Mouse (Mus musculus) neural tube, embryonic 11.5 days (tissue): Measurements from ENCODE around the gene Gm17387. TPM values are rescaled to one million over a fixed set of nuclear protein-coding genes. Genes with fewer than 3 reads are reported as not detected.

Experiments
- ATAC-seq: fragments of 200-750 bp; cut with Nextera tagmentation; 2 replicates; pipeline ENCODE4 v1.8.0; 2017; ENCODE audit warnings: moderate number of reproducible peaks, mild to moderate bottlenecking, moderate TSS enrichment, moderate library complexity; ENCODE audit not compliant: insufficient read depth, low FRiP score, low TSS enrichment
- DNase-seq: peaks from one replicate; pipeline ENCODE4 v3.0.0-alpha.2; 2015; ENCODE audit warnings: low spot score
- H3K27ac ChIP-seq: fragments of 300-500 bp; sonication (generic); 2 replicates; pipeline ENCODE4 v1.5.1; 2014; ENCODE audit warnings: low read depth, mild to moderate bottlenecking, low read length
- H3K27me3 ChIP-seq: fragments of 300-500 bp; sonication (generic); 2 replicates; pipeline ENCODE4 v1.6.1; 2014; ENCODE audit warnings: mild to moderate bottlenecking, low read length, mixed read lengths; ENCODE audit not compliant: control insufficient read depth, insufficient read depth
- H3K36me3 ChIP-seq: fragments of 300-500 bp; sonication (generic); 2 replicates; pipeline ENCODE4 v1.6.1; 2014; ENCODE audit warnings: mild to moderate bottlenecking, low read length, moderate library complexity, mixed read lengths; ENCODE audit not compliant: control insufficient read depth, insufficient read depth
- H3K4me1 ChIP-seq: fragments of 300-500 bp; sonication (generic); 2 replicates; pipeline ENCODE4 v1.6.1; 2014; ENCODE audit warnings: low read length, mixed read lengths; ENCODE audit not compliant: control insufficient read depth, insufficient read depth
- H3K4me2 ChIP-seq: fragments of 300-500 bp; sonication (generic); 2 replicates; pipeline ENCODE4 v1.6.1; 2014; ENCODE audit warnings: low read depth, mild to moderate bottlenecking, moderate library complexity
- H3K4me3 ChIP-seq: fragments of 300-500 bp; sonication (generic); 2 replicates; pipeline ENCODE4 v1.5.1; 2014; ENCODE audit warnings: low read depth, low read length
- H3K9ac ChIP-seq: fragments of 300-500 bp; sonication (generic); 2 replicates; pipeline ENCODE4 v1.6.1; 2014; ENCODE audit warnings: mild to moderate bottlenecking, low read length
- H3K9me3 ChIP-seq: fragments of 300-500 bp; sonication (generic); 2 replicates; pipeline ENCODE4 v1.6.1; 2016; ENCODE audit warnings: low read length; ENCODE audit not compliant: control insufficient read depth
- WGBS: fragments of 180-500 bp; shearing (Covaris S2); extraction: QIAGEN DNeasy Blood & Tissue Kit; methylation state at CpG from one replicate; pipeline ENCODE4 v1.1.7; 2014; 5-methylcytosine and 5-hydroxymethylcytosine counted together
- polyA plus RNA-seq: library from polyadenylated mRNA; unstranded; fragments of >200 nt; fragmentation: Nextera tagmentation; extraction: Ambion mirVana; gene quantifications from 2 replicates; pipeline ENCODE4 v1.2.1, GENCODE M21; 2014

Gm17387 gene
- polyA plus RNA-seq, 1 experiment from 2014 or later, result not detected

DNA sequence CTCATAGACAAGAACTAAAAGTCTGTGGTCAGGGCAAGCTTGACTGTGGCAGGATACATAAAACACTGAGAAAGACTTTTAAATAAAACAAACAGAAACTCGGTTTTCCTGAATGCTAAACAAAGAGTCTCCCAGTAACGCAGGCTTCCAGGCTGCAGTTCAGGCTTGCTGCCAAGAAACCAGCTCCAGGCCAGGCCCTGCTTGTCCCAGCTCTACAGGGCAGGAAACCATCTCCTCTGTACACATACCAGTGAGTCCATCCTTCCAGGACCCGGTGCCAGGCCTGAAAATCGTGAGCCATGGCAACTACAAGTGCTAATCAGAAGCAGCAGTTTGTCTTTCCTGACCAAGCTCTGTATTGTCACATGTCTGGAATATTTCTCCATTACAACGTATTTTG, 12.7 kb downstream of the Gm17387 start:
- Histone ChIP-seq H3K4me1 (no peaks in the 10 kb centered on the region), H3K27ac (no peak overlapping the region), H3K36me3 (no peaks in the 10 kb centered on the region), H3K27me3 (no peaks in the 10 kb centered on the region), H3K4me2 (no peak overlapping the region), H3K9ac (no peak overlapping the region), H3K9me3 (no peaks in the 10 kb centered on the region), H3K4me3 (no peak overlapping the region)
- DNase-seq (no peak), ATAC-seq (no peak)
- 39% methylated on average over 5 of the region's 5 CpGs for WGBS

DNA sequence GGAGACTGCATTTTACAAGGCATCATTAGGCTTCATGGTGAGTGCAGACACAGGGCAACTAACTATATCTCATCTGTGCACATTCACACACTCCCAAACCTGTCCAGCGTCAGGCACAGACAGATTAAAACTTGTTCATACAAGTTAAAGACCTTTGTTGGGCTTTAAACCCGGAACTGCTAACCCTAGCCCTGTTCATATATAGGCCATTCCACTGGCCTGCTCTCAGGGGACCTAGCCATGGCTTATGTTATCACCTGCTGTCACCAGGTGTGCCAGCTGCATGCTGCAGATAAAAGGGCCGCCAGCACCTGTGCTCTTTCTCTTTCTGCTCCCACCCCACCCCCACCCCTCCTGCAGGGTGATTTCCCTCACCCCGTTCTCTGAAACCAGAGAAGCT, 13.6 kb downstream of the Gm17387 start:
- no peak overlapping the region for H3K27ac ChIP-seq
- ATAC-seq (no peak), DNase-seq (no peak)
- no peaks in the 10 kb centered on the region for H3K36me3 ChIP-seq
- no peak overlapping the region for H3K9ac ChIP-seq
- peaks cover 5% of the 10 kb centered on the region; the same call in 1 of the 2 replicates for H3K4me1 ChIP-seq
- H3K9me3 ChIP-seq, result no peaks in the 10 kb centered on the region
- H3K27me3 ChIP-seq, result no peaks in the 10 kb centered on the region
- H3K4me2 ChIP-seq, result no peak overlapping the region
- WGBS, result 59% methylated on average over 4 of the region's 4 CpGs
- H3K4me3 ChIP-seq, result no peak overlapping the region

- ATAC-seq, result 0 out of 2 replicates have a peak, but pooled peaks have one; percentile 1
- Histone ChIP-seq H3K27me3 (no peaks in the 10 kb centered on the region), H3K4me2 (no peak overlapping the region), H3K36me3 (no peaks in the 10 kb centered on the region), H3K27ac (no peak overlapping the region), H3K9me3 (no peaks in the 10 kb centered on the region), H3K4me1 (peaks cover 8% of the 10 kb centered on the region; the same call in 1 of the 2 replicates), H3K9ac (no peak overlapping the region), H3K4me3 (no peak overlapping the region)
- WGBS, result 78% methylated on average over 6 of the region's 6 CpGs
- no peak for DNase-seq
Observed at GRCm38 (mm10) chr7:141046931-141047580, 18.1 kb downstream of the Gm17387 start.

DNA sequence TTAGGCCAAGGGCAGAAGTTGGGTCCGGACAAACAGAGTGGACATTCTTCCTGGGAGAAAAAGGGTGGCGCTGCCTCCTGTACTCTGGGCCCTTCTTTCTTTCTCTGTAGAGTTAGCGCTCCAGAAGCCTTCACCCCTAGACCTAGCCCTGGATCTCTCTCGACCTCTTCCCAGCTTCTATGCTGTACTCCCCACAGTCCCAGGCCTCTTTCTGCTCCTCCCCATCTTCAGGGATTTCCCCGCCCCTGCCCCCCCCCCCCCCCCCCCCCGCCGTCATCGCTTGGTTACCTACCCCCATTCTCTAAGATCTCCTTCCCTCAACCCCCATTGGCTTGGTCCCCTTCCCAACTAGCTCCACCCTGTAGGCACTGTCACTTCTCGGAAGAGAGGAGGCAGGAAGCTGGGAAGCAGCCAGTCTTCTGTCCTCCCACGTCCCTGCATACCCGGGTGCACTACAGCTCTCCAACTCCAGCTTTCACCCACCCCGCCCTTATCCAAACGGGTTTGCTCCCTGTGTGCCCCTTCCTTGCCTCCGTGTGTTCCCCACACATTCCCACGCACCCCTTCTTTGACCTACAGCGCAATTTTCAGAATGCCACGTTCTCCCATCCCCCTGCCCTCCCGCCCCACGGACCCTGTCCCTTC, 18.8 kb downstream of the Gm17387 start:
- ATAC-seq, result peak; percentile 61

DNA sequence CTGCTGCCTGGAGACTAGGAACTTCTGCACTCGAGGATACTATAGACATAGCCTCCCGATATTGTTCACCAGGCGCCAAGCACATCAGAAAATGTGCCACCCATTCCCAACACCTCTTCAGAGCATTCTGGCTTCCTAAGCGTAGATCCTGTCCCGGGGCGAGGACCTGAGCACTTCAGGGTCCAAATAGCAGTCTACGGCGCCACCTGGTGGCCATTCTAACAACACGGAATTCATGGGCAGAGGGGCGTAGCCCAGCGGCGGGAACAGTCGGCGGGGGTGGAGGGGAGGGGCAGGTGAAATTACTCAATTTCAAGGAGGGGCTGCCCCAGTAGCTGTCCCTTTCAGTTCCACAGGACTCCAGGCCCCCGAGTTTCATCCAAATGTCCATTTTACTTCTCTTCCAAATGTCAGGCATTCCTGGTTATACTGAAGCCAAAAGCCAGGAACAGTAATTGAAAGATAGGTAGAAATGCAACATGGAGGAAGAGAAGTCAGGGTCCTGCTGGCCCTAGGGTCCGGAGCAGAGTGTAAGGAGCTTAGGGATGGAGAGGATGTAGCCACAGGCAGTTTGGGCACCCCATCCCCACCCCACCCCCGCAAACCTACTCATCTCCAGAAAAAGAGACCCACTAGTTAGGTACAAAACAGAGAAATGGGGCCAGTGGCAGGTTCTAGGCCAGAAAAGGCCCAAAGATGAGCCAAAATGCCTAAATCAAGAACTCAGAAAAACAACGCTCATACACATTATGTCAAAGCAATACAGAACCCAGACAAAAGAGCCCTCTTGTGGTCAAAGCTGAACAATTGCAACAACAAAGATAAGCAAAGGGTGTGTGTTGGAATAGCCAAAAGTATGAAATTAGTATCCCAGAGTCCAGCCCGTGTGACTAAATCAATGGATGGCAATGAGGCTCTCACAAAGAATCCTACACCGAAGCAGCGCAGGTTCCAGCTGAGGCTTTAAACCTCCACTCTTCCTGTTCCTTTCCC, 19.6 kb downstream of the Gm17387 start:
- no peaks in the 10 kb centered on the region for H3K27me3 ChIP-seq
- WGBS, result 11% methylated on average over 21 of the region's 21 CpGs
- H3K4me3 ChIP-seq, result peak overlapping the region; percentile 26
- no peaks in the 10 kb centered on the region for H3K9me3 ChIP-seq
- H3K4me2 ChIP-seq, result peak overlapping the region; percentile 69
- H3K36me3 ChIP-seq, result no peaks in the 10 kb centered on the region
- peaks cover 8% of the 10 kb centered on the region; the same call in 1 of the 2 replicates for H3K4me1 ChIP-seq
- DNase-seq (peak; percentile 92), ATAC-seq (peak; percentile 89)
- 0 out of 2 replicates have a peak overlapping the region, but pooled peaks have one; percentile 34 for H3K27ac ChIP-seq
- peak overlapping the region; percentile 35; the same call in 1 of the 2 replicates for H3K9ac ChIP-seq

More for the DNA sequence above, 18.8 kb downstream of the Gm17387 start:
- Histone ChIP-seq H3K9me3 (no peaks in the 10 kb centered on the region), H3K4me3 (peak overlapping the region; percentile 26), H3K27me3 (no peaks in the 10 kb centered on the region), H3K9ac (peak overlapping the region; percentile 35; the same call in 1 of the 2 replicates), H3K27ac (0 out of 2 replicates have a peak overlapping the region, but pooled peaks have one; percentile 34), H3K4me1 (peaks cover 8% of the 10 kb centered on the region; the same call in 1 of the 2 replicates), H3K36me3 (no peaks in the 10 kb centered on the region), H3K4me2 (peak overlapping the region; percentile 69)
- peak; percentile 35 for DNase-seq
- WGBS, result 5% methylated on average over 15 of the region's 19 CpGs

- no peak overlapping the region; the same call in 1 of the 2 replicates for H3K9ac ChIP-seq
- H3K36me3 ChIP-seq, result no peaks in the 10 kb centered on the region
- no peak for DNase-seq
- H3K9me3 ChIP-seq, result no peaks in the 10 kb centered on the region
- no peak overlapping the region for H3K27ac ChIP-seq
- no peak overlapping the region for H3K4me3 ChIP-seq
- no peaks in the 10 kb centered on the region for H3K27me3 ChIP-seq
- no peak for ATAC-seq
- no peak overlapping the region for H3K4me2 ChIP-seq
- peaks cover 8% of the 10 kb centered on the region; the same call in 1 of the 2 replicates for H3K4me1 ChIP-seq
- 77% methylated on average over 2 of the region's 2 CpGs for WGBS
Observed at GRCm38 (mm10) chr7:141049326-141049725, 20.4 kb downstream of the Gm17387 start.

DNA sequence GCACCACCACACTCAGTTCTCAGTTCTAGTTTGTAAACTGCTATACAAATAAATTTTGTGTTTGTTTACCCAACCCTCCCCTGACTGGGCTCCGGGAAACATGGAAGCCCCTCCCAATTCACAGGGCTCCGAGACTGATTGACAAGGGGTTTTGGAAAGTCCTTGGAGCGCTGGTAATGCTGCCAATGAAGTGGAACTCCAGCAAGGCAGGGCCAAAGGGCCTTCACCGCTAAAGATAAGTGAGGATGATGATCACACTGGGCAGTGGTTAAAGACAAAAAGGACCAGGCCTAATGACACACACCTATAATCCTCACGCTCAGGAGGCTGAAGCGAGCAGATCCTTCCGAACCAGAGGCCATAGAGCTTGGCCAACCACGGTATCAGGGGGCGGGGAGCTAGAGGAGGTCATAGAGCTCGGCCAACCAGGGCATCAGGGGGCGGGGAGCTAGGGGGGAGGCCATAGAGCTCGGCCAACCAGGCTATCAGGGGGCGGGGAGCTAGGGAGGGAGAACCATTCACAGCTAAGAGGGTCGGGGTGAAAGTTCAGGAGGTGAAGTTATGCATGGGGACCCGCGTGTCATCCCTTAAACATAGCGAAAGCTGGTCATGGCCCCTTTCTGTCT, 22.2 kb downstream of the Gm17387 start:
- Histone ChIP-seq H3K4me3 (no peak overlapping the region), H3K9me3 (no peaks in the 10 kb centered on the region), H3K4me2 (no peak overlapping the region), H3K36me3 (no peaks in the 10 kb centered on the region), H3K4me1 (peaks cover 8% of the 10 kb centered on the region; the same call in 1 of the 2 replicates), H3K9ac (no peak overlapping the region), H3K27ac (no peak overlapping the region), H3K27me3 (no peaks in the 10 kb centered on the region)
- 64% methylated on average over 16 of the region's 17 CpGs for WGBS
- DNase-seq (no peak), ATAC-seq (no peak)

- WGBS, result 93% methylated on average over 4 of the region's 4 CpGs
- Histone ChIP-seq H3K4me2 (no peak overlapping the region), H3K9ac (no peak overlapping the region), H3K9me3 (no peaks in the 10 kb centered on the region), H3K4me1 (peaks cover 7% of the 10 kb centered on the region; the same call in 1 of the 2 replicates), H3K36me3 (no peaks in the 10 kb centered on the region), H3K27me3 (no peaks in the 10 kb centered on the region), H3K27ac (no peak overlapping the region), H3K4me3 (no peak overlapping the region)
- DNase-seq, result no peak
- no peak for ATAC-seq
Observed at GRCm38 (mm10) chr7:141052016-141052415, 23.1 kb downstream of the Gm17387 start.
